Mouse (Mus musculus): ENCODE measurements around the gene Ccdc122. TPM values are rescaled to one million over a fixed set of nuclear protein-coding genes. Genes with fewer than 3 reads are reported as not detected.
"Not testable (repeated sequence)": the region's sequence is repeated elsewhere in the genome, so short reads cannot be mapped to it uniquely, and the experiment has no call there.

Ccdc122 gene
- polyA plus RNA-seq (2015; fragmentation: Nextera tagmentation; extraction: Ambion mirVana): 5.1 and 5.4 TPM in 2 replicates

GRCm38 (mm10) chr14:77036226-77037046, at the start of gene Ccdc122, which contains the start of gene Lacc1:
TSS of gene Ccdc122 (plus strand) at chr14:77036772.
TSS of gene Lacc1 (minus strand) at chr14:77036904.
- Histone ChIP-seq H3K4me2 (peak within 1 kb of the TSS; percentile 78), H3K27ac (peak within 1 kb of the TSS; percentile 73), H3K9ac (peak within 1 kb of the TSS; percentile 69), H3K4me1 (peaks cover 10% of the 10 kb centered on the region; the same call in 1 of the 2 replicates), H3K27me3 (no peaks in the 10 kb centered on the region), H3K9me3 (no peaks in the 10 kb centered on the region), H3K4me3 (peak within 1 kb of the TSS; percentile 66), H3K36me3 (no peaks in the 10 kb centered on the region)
- WGBS: under 1% methylated on average over 81 of the region's 86 CpGs
- ATAC-seq (ENCODE audit: insufficient number of reproducible peaks, low FRiP score, low TSS enrichment, low read depth): peak; percentile 55; the same call in 1 of the 2 replicates

- not testable (repeated sequence) for H3K9me3 ChIP-seq; H3K9ac ChIP-seq; H3K4me3 ChIP-seq; H3K27me3 ChIP-seq; H3K4me1 ChIP-seq; H3K4me2 ChIP-seq; H3K36me3 ChIP-seq; H3K27ac ChIP-seq; ATAC-seq (ENCODE audit: insufficient number of reproducible peaks, low FRiP score, low TSS enrichment, low read depth)
- WGBS: 96% methylated on average over 2 of the region's 2 CpGs
Observed at GRCm38 (mm10) chr14:76990351-76990750, 46.2 kb upstream of the Ccdc122 start.

DNA sequence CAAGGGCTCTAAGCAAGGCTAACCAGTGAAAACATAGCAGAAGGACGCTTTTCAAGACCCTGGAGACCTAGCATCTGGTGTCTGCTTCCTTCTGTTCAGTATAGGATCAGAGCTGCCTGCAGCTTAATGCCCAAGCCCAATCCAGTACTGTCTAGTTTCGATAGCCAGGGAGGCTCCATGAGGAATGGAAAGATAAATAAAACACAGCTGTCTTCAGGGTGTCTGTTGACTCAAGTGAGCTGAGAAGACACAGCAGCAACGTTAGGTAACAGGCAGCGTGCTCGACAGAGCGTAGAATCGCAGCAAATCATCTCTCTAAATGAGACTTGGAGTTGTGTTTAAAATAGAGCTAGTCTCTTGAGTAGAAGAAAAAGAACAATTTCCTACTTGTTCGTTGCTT, 31.8 kb upstream of the Ccdc122 start:
- H3K9me3 ChIP-seq: no peaks in the 10 kb centered on the region
- H3K27me3 ChIP-seq: no peaks in the 10 kb centered on the region
- H3K4me3 ChIP-seq: no peak overlapping the region
- no peak for ATAC-seq (ENCODE audit: insufficient number of reproducible peaks, low FRiP score, low TSS enrichment, low read depth)
- no peak overlapping the region for H3K4me2 ChIP-seq
- no peaks in the 10 kb centered on the region; the same call in 1 of the 2 replicates for H3K4me1 ChIP-seq
- H3K36me3 ChIP-seq: no peaks in the 10 kb centered on the region
- no peak overlapping the region for H3K27ac ChIP-seq
- H3K9ac ChIP-seq: no peak overlapping the region
- WGBS: 61% methylated on average over 8 of the region's 8 CpGs

GRCm38 (mm10) chr14:77005566-77005965, 31.0 kb upstream of the Ccdc122 start:
- H3K4me1 ChIP-seq: no peaks in the 10 kb centered on the region; the same call in 1 of the 2 replicates

DNA sequence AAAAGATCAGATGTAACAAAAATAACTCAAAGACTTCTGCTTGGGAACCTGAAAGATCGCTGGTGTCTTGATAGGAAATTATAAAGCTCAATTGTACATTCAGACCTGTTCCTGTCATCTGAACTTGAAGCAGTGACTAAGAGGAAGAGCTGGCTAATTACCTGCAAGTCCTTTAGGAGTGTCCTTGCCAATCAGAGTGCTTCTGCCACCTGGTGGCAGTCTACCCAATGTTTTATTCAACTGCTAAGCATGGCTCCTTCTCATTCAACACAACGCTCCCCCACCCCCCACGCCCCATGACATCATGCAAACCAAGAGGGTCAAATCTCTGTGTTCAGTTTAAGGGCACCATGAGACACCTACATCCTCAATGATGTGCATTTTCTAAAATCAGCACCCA, 28.3 kb upstream of the Ccdc122 start:
- H3K4me3 ChIP-seq: no peak overlapping the region
- H3K4me1 ChIP-seq: no peaks in the 10 kb centered on the region; the same call in 1 of the 2 replicates
- no peaks in the 10 kb centered on the region for H3K27me3 ChIP-seq
- H3K9ac ChIP-seq: no peak overlapping the region
- H3K27ac ChIP-seq: no peak overlapping the region
- H3K9me3 ChIP-seq: no peaks in the 10 kb centered on the region
- no peak for ATAC-seq (ENCODE audit: insufficient number of reproducible peaks, low FRiP score, low TSS enrichment, low read depth)
- H3K4me2 ChIP-seq: no peak overlapping the region
- H3K36me3 ChIP-seq: no peaks in the 10 kb centered on the region
- 13% methylated on average over 3 of the region's 3 CpGs for WGBS

More at GRCm38 (mm10) chr14:77005566-77005965, 31.0 kb upstream of the Ccdc122 start:
- ATAC-seq (ENCODE audit: insufficient number of reproducible peaks, low FRiP score, low TSS enrichment, low read depth): no peak
- H3K9me3 ChIP-seq: no peaks in the 10 kb centered on the region
- no peak overlapping the region for H3K4me2 ChIP-seq
- no peak overlapping the region for H3K27ac ChIP-seq
- no peaks in the 10 kb centered on the region for H3K27me3 ChIP-seq
- H3K9ac ChIP-seq: no peak overlapping the region
- 79% methylated on average over 5 of the region's 5 CpGs for WGBS
- no peaks in the 10 kb centered on the region for H3K36me3 ChIP-seq
- H3K4me3 ChIP-seq: no peak overlapping the region

- no peak overlapping the region for H3K4me2 ChIP-seq
- H3K4me1 ChIP-seq: no peaks in the 10 kb centered on the region
- H3K9ac ChIP-seq: no peak overlapping the region
- H3K27ac ChIP-seq: no peak overlapping the region
- ATAC-seq (ENCODE audit: insufficient number of reproducible peaks, low FRiP score, low TSS enrichment, low read depth): no peak
- no peaks in the 10 kb centered on the region for H3K9me3 ChIP-seq
- no peak overlapping the region for H3K4me3 ChIP-seq
- WGBS: 3% methylated on average over 3 of the region's 3 CpGs
- H3K36me3 ChIP-seq: no peaks in the 10 kb centered on the region
- H3K27me3 ChIP-seq: no peaks in the 10 kb centered on the region
Observed at GRCm38 (mm10) chr14:77011804-77012203, 24.8 kb upstream of the Ccdc122 start.

DNA sequence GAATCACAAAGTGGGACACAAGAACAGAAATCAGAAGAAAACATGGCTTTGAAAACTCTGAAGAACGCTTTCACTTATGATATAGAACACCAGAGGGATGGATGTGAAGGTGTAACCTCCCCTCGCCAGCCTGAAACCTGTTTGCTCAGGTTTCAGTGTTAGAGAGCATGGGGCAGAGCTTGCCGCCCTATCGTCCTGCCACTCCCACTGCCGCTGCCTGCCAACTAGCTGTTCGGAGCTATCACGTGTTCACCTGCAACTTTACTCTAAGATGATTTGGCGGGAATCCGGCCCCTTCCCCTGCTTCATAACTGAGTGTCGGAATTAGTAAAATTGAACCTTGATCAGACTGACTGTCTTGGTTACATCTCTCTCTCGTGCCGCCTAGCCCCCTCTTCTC, 19.8 kb upstream of the Ccdc122 start:
- H3K27ac ChIP-seq; H3K4me2 ChIP-seq; ATAC-seq (ENCODE audit: insufficient number of reproducible peaks, low FRiP score, low TSS enrichment, low read depth); H3K4me3 ChIP-seq; H3K4me1 ChIP-seq; H3K36me3 ChIP-seq; H3K27me3 ChIP-seq; H3K9ac ChIP-seq; H3K9me3 ChIP-seq: not testable (repeated sequence)
- 43% methylated on average over 12 of the region's 12 CpGs for WGBS

GRCm38 (mm10) chr14:77017211-77017610, 19.4 kb upstream of the Ccdc122 start:
- Histone ChIP-seq H3K9me3 (no peaks in the 10 kb centered on the region), H3K27ac (no peak overlapping the region), H3K27me3 (no peaks in the 10 kb centered on the region), H3K4me2 (no peak overlapping the region), H3K9ac (no peak overlapping the region), H3K4me3 (no peak overlapping the region), H3K36me3 (no peaks in the 10 kb centered on the region), H3K4me1 (no peaks in the 10 kb centered on the region)
- no peak for ATAC-seq (ENCODE audit: insufficient number of reproducible peaks, low FRiP score, low TSS enrichment, low read depth)
- 74% methylated on average over 6 of the region's 6 CpGs for WGBS

- Histone ChIP-seq H3K9me3 (no peaks in the 10 kb centered on the region), H3K27me3 (no peaks in the 10 kb centered on the region), H3K9ac (no peak overlapping the region), H3K4me3 (no peak overlapping the region), H3K4me1 (no peaks in the 10 kb centered on the region), H3K4me2 (no peak overlapping the region), H3K36me3 (no peaks in the 10 kb centered on the region), H3K27ac (no peak overlapping the region)
- no peak for ATAC-seq (ENCODE audit: insufficient number of reproducible peaks, low FRiP score, low TSS enrichment, low read depth)
- WGBS: 82% methylated on average over 3 of the region's 3 CpGs
Observed at GRCm38 (mm10) chr14:77024499-77024898, 12.1 kb upstream of the Ccdc122 start.

DNA sequence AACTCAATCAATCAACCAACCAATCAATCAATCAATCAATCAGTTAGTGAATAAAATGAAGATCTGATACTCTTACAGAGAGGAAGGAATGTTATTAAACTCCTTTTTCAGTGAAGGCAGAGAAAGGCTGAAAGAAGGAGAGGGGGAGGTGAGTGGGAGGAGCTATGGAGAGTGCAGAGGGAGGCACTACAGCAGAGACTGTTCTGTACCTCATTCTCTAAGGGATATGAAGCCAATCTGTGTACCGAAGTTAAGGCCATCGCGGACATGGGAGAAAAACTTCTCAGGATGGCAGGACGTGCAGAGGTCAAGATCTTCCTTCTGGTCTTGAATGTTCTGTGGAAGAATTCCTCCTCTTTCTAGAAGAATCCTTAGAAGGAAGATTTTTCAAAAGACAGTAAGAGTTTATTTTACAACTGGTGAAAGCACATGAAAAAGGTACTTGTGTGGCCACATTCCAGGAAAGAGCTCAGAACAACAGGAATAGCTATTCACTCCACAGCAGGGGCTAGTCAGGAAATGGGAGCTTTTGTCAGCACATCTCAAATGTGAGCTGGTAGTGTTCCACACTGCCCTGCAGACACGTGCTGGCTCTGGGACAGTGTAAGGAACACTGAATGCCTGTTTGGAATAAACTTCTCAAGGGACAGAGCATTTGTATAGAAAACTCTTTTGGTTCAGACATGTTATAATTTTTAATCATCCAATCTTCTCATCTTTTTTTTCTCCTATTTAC, 7.1 kb upstream of the Ccdc122 start:
- H3K9me3 ChIP-seq: no peaks in the 10 kb centered on the region
- 56% methylated on average over 5 of the region's 5 CpGs for WGBS
- no peak overlapping the region for H3K4me2 ChIP-seq
- no peak overlapping the region for H3K4me3 ChIP-seq
- no peaks in the 10 kb centered on the region for H3K4me1 ChIP-seq
- peak overlapping the region; percentile 22; the same call in 1 of the 2 replicates for H3K27ac ChIP-seq
- no peaks in the 10 kb centered on the region for H3K36me3 ChIP-seq
- H3K27me3 ChIP-seq: no peaks in the 10 kb centered on the region
- no peak for ATAC-seq (ENCODE audit: insufficient number of reproducible peaks, low FRiP score, low TSS enrichment, low read depth)
- H3K9ac ChIP-seq: no peak overlapping the region

GRCm38 (mm10) chr14:77030808-77031207, 5.8 kb upstream of the Ccdc122 start:
- no peak overlapping the region for H3K4me2 ChIP-seq

GRCm38 (mm10) chr14:77032433-77032832, 4.1 kb upstream of the Ccdc122 start:
- H3K36me3 ChIP-seq: no peaks in the 10 kb centered on the region
- no peak overlapping the region for H3K4me3 ChIP-seq
- no peaks in the 10 kb centered on the region for H3K27me3 ChIP-seq
- H3K4me1 ChIP-seq: peaks cover 10% of the 10 kb centered on the region; the same call in 1 of the 2 replicates
- ATAC-seq (ENCODE audit: insufficient number of reproducible peaks, low FRiP score, low TSS enrichment, low read depth): no peak
- no peak overlapping the region for H3K9ac ChIP-seq
- no peak overlapping the region for H3K4me2 ChIP-seq
- 76% methylated on average over 5 of the region's 5 CpGs for WGBS
- H3K9me3 ChIP-seq: no peaks in the 10 kb centered on the region
- H3K27ac ChIP-seq: no peak overlapping the region

More at GRCm38 (mm10) chr14:77030808-77031207, 5.8 kb upstream of the Ccdc122 start:
- Histone ChIP-seq H3K27ac (no peak overlapping the region), H3K27me3 (no peaks in the 10 kb centered on the region), H3K9me3 (no peaks in the 10 kb centered on the region), H3K4me1 (no peaks in the 10 kb centered on the region), H3K4me3 (no peak overlapping the region), H3K36me3 (no peaks in the 10 kb centered on the region), H3K9ac (no peak overlapping the region)
- no peak for ATAC-seq (ENCODE audit: insufficient number of reproducible peaks, low FRiP score, low TSS enrichment, low read depth)
- WGBS: 83% methylated on average over 5 of the region's 5 CpGs

Measured in limb, embryonic 15.5 days (tissue).